Mouse (Mus musculus): ENCODE results near the gene Rhbdd2.

GRCm38 (mm10) chr5:135657703-135658373 lies 25.4 kb downstream of the Rhbdd2 start:
- TF ChIP-seq CTCF (IDR thresholded peaks at IDR 0.05; ENCODE audit: extremely low read depth, insufficient read depth, insufficient read length, insufficient replicate concordance) = no peak
- TF ChIP-seq POLR2A (IDR thresholded peaks at IDR 0.05; ENCODE audit: low read depth, low read length) = no peak

All from spleen, adult 2 months (tissue).